Mouse (Mus musculus) midbrain, embryonic 10.5 days (tissue): ENCODE measurements around the gene Prkcg. TPM values are rescaled to one million over a fixed set of nuclear protein-coding genes. Genes with fewer than 3 reads are reported as not detected.
A peak's percentile ranks its signal among the peaks of the same experiment; 100 is the strongest.

ENCODE experiments used
- DNase-seq: peaks from one replicate; pipeline ENCODE4 v3.0.0-alpha.2; 2017; ENCODE audit warnings: low spot score
- H3K27ac ChIP-seq: fragments of 300-500 bp; sonication (generic); replicated peaks from 2 replicates; pipeline ENCODE4 v1.5.1; 2016; ENCODE audit warnings: mild to moderate bottlenecking
- H3K27me3 ChIP-seq: fragments of 300-500 bp; sonication (generic); 2 replicates; pipeline ENCODE4 v1.6.1; 2016; ENCODE audit warnings: low read depth, mild to moderate bottlenecking; ENCODE audit not compliant: poor library complexity, severe bottlenecking
- H3K36me3 ChIP-seq: fragments of 300-500 bp; sonication (generic); 2 replicates; pipeline ENCODE4 v1.6.1; 2016; ENCODE audit warnings: mild to moderate bottlenecking, moderate library complexity
- H3K4me1 ChIP-seq: fragments of 300-500 bp; sonication (generic); 2 replicates; pipeline ENCODE4 v1.6.1; 2016
- H3K4me3 ChIP-seq: fragments of 300-500 bp; sonication (generic); 2 replicates; pipeline ENCODE4 v1.5.1; 2016; ENCODE audit warnings: mild to moderate bottlenecking, moderate library complexity
- H3K9me3 ChIP-seq: fragments of 300-500 bp; sonication (generic); replicated peaks from 2 replicates; pipeline ENCODE4 v1.6.1; 2016; ENCODE audit warnings: mild to moderate bottlenecking
- WGBS: fragments of 180-500 bp; shearing (Covaris S2); methylation state at CpG from one replicate; pipeline ENCODE4 v1.1.7; 2016; 5-methylcytosine and 5-hydroxymethylcytosine counted together
- polyA plus RNA-seq: library from polyadenylated mRNA; unstranded; fragments of >200 nt; fragmentation: Nextera tagmentation; extraction: Ambion mirVana; gene quantifications from 2 replicates; pipeline ENCODE4 v1.2.1, GENCODE M21; 2016

The Prkcg gene
- polyA plus RNA-seq: 0.71 and 1.2 TPM in 2 replicates

- WGBS: 2% methylated on average over 30 of the region's 30 CpGs
- Histone ChIP-seq H3K4me3 (peak within 1 kb of the TSS; percentile 57), H3K36me3 (peaks cover 7% of the 10 kb centered on the region; the same call in 1 of the 2 replicates), H3K27ac (peak within 1 kb of the TSS; percentile 87), H3K9me3 (no peaks in the 10 kb centered on the region), H3K4me1 (peaks cover 43% of the 10 kb centered on the region), H3K27me3 (no peaks in the 10 kb centered on the region; the same call in 1 of the 2 replicates)
- DNase-seq: peak; percentile 77
Observed at GRCm38 (mm10) chr7:3288976-3289970, at the start of gene Prkcg, which contains the start of gene Myadm. Gene Prkcg (plus strand): TSS chr7:3289179. Gene Myadm (plus strand): TSS chr7:3289080.

GRCm38 (mm10) chr7:3239193-3239592 is 49.8 kb upstream of the Prkcg start:
- peaks cover 5% of the 10 kb centered on the region; the same call in 1 of the 2 replicates for H3K9me3 ChIP-seq
- 80% methylated on average over 2 of the region's 2 CpGs for WGBS
- no peaks in the 10 kb centered on the region for H3K4me1 ChIP-seq
- H3K36me3 ChIP-seq: no peaks in the 10 kb centered on the region
- H3K27ac ChIP-seq: no peak overlapping the region
- H3K4me3 ChIP-seq: no peak overlapping the region
- H3K27me3 ChIP-seq: no peaks in the 10 kb centered on the region
- DNase-seq: no peak

- H3K9me3 ChIP-seq: no peaks in the 10 kb centered on the region; the same call in 1 of the 2 replicates
- no peaks in the 10 kb centered on the region for H3K27me3 ChIP-seq
- no peak for DNase-seq
- H3K27ac ChIP-seq: no peak overlapping the region
- no peaks in the 10 kb centered on the region for H3K4me1 ChIP-seq
- 83% methylated on average over 3 of the region's 3 CpGs for WGBS
- H3K36me3 ChIP-seq: no peaks in the 10 kb centered on the region
- H3K4me3 ChIP-seq: no peak overlapping the region
Observed at GRCm38 (mm10) chr7:3260701-3261100, 28.3 kb upstream of the Prkcg start.

GRCm38 (mm10) chr7:3261446-3261845 is 27.5 kb upstream of the Prkcg start:
- WGBS: 73% methylated on average over 4 of the region's 4 CpGs

GRCm38 (mm10) chr7:3262789-3263188 is 26.2 kb upstream of the Prkcg start:
- Histone ChIP-seq H3K9me3 (no peaks in the 10 kb centered on the region; the same call in 1 of the 2 replicates), H3K27ac (no peak overlapping the region), H3K4me3 (no peak overlapping the region), H3K4me1 (no peaks in the 10 kb centered on the region), H3K36me3 (no peaks in the 10 kb centered on the region), H3K27me3 (no peaks in the 10 kb centered on the region)
- peak; percentile 28 for DNase-seq
- 52% methylated on average over 2 of the region's 2 CpGs for WGBS

More at GRCm38 (mm10) chr7:3261446-3261845, 27.5 kb upstream of the Prkcg start:
- Histone ChIP-seq H3K36me3 (no peaks in the 10 kb centered on the region), H3K9me3 (no peaks in the 10 kb centered on the region; the same call in 1 of the 2 replicates), H3K4me3 (no peak overlapping the region), H3K27me3 (no peaks in the 10 kb centered on the region), H3K27ac (no peak overlapping the region), H3K4me1 (no peaks in the 10 kb centered on the region)
- no peak for DNase-seq

GRCm38 (mm10) chr7:3264390-3265022 is 24.5 kb upstream of the Prkcg start:
- Histone ChIP-seq H3K27me3 (no peaks in the 10 kb centered on the region), H3K27ac (no peak overlapping the region), H3K4me3 (peak overlapping the region; percentile 34; the same call in 1 of the 2 replicates), H3K36me3 (no peaks in the 10 kb centered on the region), H3K4me1 (no peaks in the 10 kb centered on the region), H3K9me3 (no peaks in the 10 kb centered on the region; the same call in 1 of the 2 replicates)
- 39% methylated on average over 22 of the region's 22 CpGs for WGBS
- peak; percentile 25 for DNase-seq

GRCm38 (mm10) chr7:3265311-3265710 is 23.7 kb upstream of the Prkcg start:
- no peaks in the 10 kb centered on the region for H3K36me3 ChIP-seq
- 70% methylated on average over 6 of the region's 6 CpGs for WGBS
- no peak for DNase-seq
- no peak overlapping the region for H3K4me3 ChIP-seq
- H3K9me3 ChIP-seq: no peaks in the 10 kb centered on the region; the same call in 1 of the 2 replicates
- H3K27me3 ChIP-seq: no peaks in the 10 kb centered on the region
- H3K4me1 ChIP-seq: no peaks in the 10 kb centered on the region
- no peak overlapping the region for H3K27ac ChIP-seq

GRCm38 (mm10) chr7:3267261-3267660 is 21.7 kb upstream of the Prkcg start:
- Histone ChIP-seq H3K4me3 (no peak overlapping the region), H3K4me1 (no peaks in the 10 kb centered on the region)
- 87% methylated on average over 3 of the region's 3 CpGs for WGBS

GRCm38 (mm10) chr7:3267888-3268287 is 21.1 kb upstream of the Prkcg start:
- H3K4me3 ChIP-seq: no peak overlapping the region
- no peaks in the 10 kb centered on the region for H3K36me3 ChIP-seq
- no peak for DNase-seq
- 75% methylated on average over 8 of the region's 8 CpGs for WGBS
- no peak overlapping the region for H3K27ac ChIP-seq
- no peaks in the 10 kb centered on the region; the same call in none of the 2 replicates for H3K9me3 ChIP-seq
- no peaks in the 10 kb centered on the region for H3K27me3 ChIP-seq
- no peaks in the 10 kb centered on the region for H3K4me1 ChIP-seq

More at GRCm38 (mm10) chr7:3267261-3267660, 21.7 kb upstream of the Prkcg start:
- H3K36me3 ChIP-seq: no peaks in the 10 kb centered on the region
- DNase-seq: no peak
- no peaks in the 10 kb centered on the region for H3K27me3 ChIP-seq
- no peaks in the 10 kb centered on the region; the same call in none of the 2 replicates for H3K9me3 ChIP-seq
- no peak overlapping the region for H3K27ac ChIP-seq

GRCm38 (mm10) chr7:3268291-3268690 is 20.7 kb upstream of the Prkcg start:
- DNase-seq: no peak
- H3K27ac ChIP-seq: no peak overlapping the region

GRCm38 (mm10) chr7:3272206-3272605 is 16.8 kb upstream of the Prkcg start:
- H3K27ac ChIP-seq: no peak overlapping the region

More at GRCm38 (mm10) chr7:3268291-3268690, 20.7 kb upstream of the Prkcg start:
- 17% methylated on average over 3 of the region's 3 CpGs for WGBS
- Histone ChIP-seq H3K4me3 (no peak overlapping the region), H3K9me3 (no peaks in the 10 kb centered on the region; the same call in none of the 2 replicates), H3K36me3 (no peaks in the 10 kb centered on the region), H3K27me3 (no peaks in the 10 kb centered on the region), H3K4me1 (no peaks in the 10 kb centered on the region)

GRCm38 (mm10) chr7:3275455-3276170 is 13.4 kb upstream of the Prkcg start:
- 61% methylated on average over 6 of the region's 6 CpGs for WGBS
- DNase-seq: no peak
- H3K9me3 ChIP-seq: no peaks in the 10 kb centered on the region; the same call in 1 of the 2 replicates
- H3K4me1 ChIP-seq: 0 out of 2 replicates have a peak, but pooled peaks cover 4% of the 10 kb centered on the region
- no peak overlapping the region for H3K4me3 ChIP-seq
- no peaks in the 10 kb centered on the region for H3K27me3 ChIP-seq
- H3K27ac ChIP-seq: no peak overlapping the region
- H3K36me3 ChIP-seq: no peaks in the 10 kb centered on the region

More at GRCm38 (mm10) chr7:3272206-3272605, 16.8 kb upstream of the Prkcg start:
- DNase-seq: no peak
- 0 out of 2 replicates have a peak, but pooled peaks cover 2% of the 10 kb centered on the region for H3K4me1 ChIP-seq
- H3K4me3 ChIP-seq: no peak overlapping the region
- WGBS: 93% methylated on average over 9 of the region's 9 CpGs
- H3K27me3 ChIP-seq: no peaks in the 10 kb centered on the region
- no peaks in the 10 kb centered on the region for H3K36me3 ChIP-seq
- H3K9me3 ChIP-seq: no peaks in the 10 kb centered on the region; the same call in 1 of the 2 replicates
